Mouse (Mus musculus): Measurements from ENCODE around the gene H2al2a. TPM values are rescaled to one million over a fixed set of nuclear protein-coding genes. Genes with fewer than 3 reads are reported as not detected.

Gene H2al2a
- total RNA-seq, 2 experiments from 2014 or later = not detected

- no peak overlapping the region; the same call in 1 of the 2 replicates for H3K27ac ChIP-seq
- peak overlapping the region; percentile 73 for H3K4me3 ChIP-seq
- peak; percentile 38 to 46 for DNase-seq (ENCODE audit: extremely low spot score in 1 of 2, low spot score in 2 of 2)
- intact Hi-C loops (cut with DNase I) = loop anchor here (2.0 to 10.0 kb wide), 12 partner anchors 36 to 1318 kb away; partner anchors contain the start of genes Bmi1, Dnajc1, Nebl and Spag6
- no peak; the same call in 1 of the 2 replicates for TF ChIP-seq CTCF (IDR thresholded peaks at IDR 0.05)
These were observed 29.6 kb upstream of the H2al2a start for GRCm38 (mm10) chr2:18026116-18026947.

DNA sequence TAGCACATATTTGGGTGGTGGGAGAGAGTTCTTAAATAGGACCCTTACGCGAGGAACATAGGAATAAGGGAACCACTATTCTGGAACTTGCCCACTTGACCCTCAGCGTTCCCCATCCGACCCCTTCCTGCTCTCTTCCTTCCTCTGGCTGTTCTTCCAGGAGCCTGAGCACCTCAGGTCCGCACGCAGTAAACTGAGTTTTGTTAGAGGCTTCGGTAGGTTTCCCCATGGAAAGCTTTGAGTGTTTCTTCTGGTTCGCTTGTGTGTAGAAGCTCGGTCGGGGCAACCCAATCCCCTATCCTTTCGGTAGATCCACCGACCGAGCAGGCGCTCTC is 29.0 kb upstream of the H2al2a start:
- intact Hi-C loops (cut with DNase I) = loop anchor here (2.0 to 10.0 kb wide), 12 partner anchors 37 to 1319 kb away; partner anchors contain the start of genes Bmi1, Dnajc1, Nebl and Spag6
- no peak for TF ChIP-seq CTCF (IDR thresholded peaks at IDR 0.05)
- no peak for DNase-seq (ENCODE audit: extremely low spot score in 1 of 2, low spot score in 2 of 2)
- Histone ChIP-seq H3K27ac (no peak overlapping the region), H3K4me3 (peak overlapping the region; percentile 73)

DNA sequence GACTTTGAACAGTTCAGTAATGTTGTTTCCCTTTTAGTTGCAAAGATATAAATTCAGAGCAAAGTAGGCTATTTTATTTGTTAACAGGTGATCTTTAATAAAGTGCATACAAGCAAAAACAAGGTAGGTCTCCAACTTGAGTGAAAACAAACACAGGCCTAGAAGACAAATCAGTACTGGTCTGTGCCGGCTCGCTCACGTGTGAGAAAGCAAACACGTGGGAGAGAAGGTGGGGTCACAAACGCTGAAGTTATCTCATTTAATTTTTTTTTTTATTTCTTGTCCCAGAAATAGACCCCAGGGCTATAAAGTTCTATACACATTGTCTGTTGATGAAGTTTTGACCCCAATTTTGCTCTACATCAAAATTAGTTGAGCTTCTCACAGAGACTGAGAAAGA is 28.4 kb upstream of the H2al2a start:
- intact Hi-C loops (cut with DNase I) = loop anchor here (5.0 to 10.0 kb wide), 11 partner anchors 37 to 1320 kb away; partner anchors contain the start of genes Bmi1, Dnajc1, Nebl and Spag6
- H3K4me3 ChIP-seq = no peak overlapping the region
- no peak for TF ChIP-seq CTCF (IDR thresholded peaks at IDR 0.05)
- DNase-seq (ENCODE audit: extremely low spot score in 1 of 2, low spot score in 2 of 2) = no peak
- no peak overlapping the region for H3K27ac ChIP-seq

DNA sequence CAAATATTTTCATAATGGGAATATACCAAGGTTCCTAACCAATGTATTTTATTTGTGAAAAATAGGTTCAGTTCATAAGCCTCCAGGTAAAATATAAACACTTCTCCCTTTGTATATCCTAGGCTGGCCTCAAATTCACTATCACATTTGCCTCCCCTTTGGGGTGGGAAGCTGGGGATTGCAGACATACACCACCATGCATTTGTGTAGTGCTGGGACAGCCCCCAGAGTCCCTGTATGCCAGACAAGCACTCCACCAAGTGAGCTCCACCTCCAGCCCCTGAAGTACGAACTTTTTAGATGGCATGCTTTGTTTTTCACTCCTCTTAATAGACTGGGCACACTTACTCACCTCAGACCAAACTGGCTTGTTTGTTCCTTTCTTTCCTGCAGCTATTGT is 26.1 kb upstream of the H2al2a start:
- TF ChIP-seq CTCF (IDR thresholded peaks at IDR 0.05) = no peak
- intact Hi-C loops (cut with DNase I) = loop anchor here (10.0 kb wide), 4 partner anchors 378 to 1322 kb away; no protein-coding TSS in a partner anchor
- Histone ChIP-seq H3K27ac (no peak overlapping the region), H3K4me3 (no peak overlapping the region)
- no peak for DNase-seq (ENCODE audit: extremely low spot score in 1 of 2, low spot score in 2 of 2)

- no peak for DNase-seq (ENCODE audit: extremely low spot score in 1 of 2, low spot score in 2 of 2)
- Histone ChIP-seq H3K27ac (no peak overlapping the region), H3K4me3 (no peak overlapping the region)
- TF ChIP-seq CTCF (IDR thresholded peaks at IDR 0.05) = no peak
- intact Hi-C loops (cut with DNase I) = no loop called here
These were observed 22.4 kb upstream of the H2al2a start for GRCm38 (mm10) chr2:18019122-18019521.

- no peak for TF ChIP-seq CTCF (IDR thresholded peaks at IDR 0.05)
- Histone ChIP-seq H3K27ac (no peak overlapping the region), H3K4me3 (no peak overlapping the region)
- DNase-seq (ENCODE audit: extremely low spot score in 1 of 2, low spot score in 2 of 2) = no peak
- intact Hi-C loops (cut with DNase I) = no loop called here
These were observed 20.6 kb upstream of the H2al2a start for GRCm38 (mm10) chr2:18017321-18017720.

- Histone ChIP-seq H3K27ac (no peak overlapping the region), H3K4me3 (no peak overlapping the region)
- DNase-seq (ENCODE audit: extremely low spot score in 1 of 2, low spot score in 2 of 2) = no peak
- intact Hi-C loops (cut with DNase I) = no loop called here
- TF ChIP-seq CTCF (IDR thresholded peaks at IDR 0.05) = no peak
These were observed 19.9 kb upstream of the H2al2a start for GRCm38 (mm10) chr2:18016639-18017038.

GRCm38 (mm10) chr2:18015581-18015980 is 18.8 kb upstream of the H2al2a start:
- H3K27ac ChIP-seq = no peak overlapping the region
- no peak for TF ChIP-seq CTCF (IDR thresholded peaks at IDR 0.05)
- DNase-seq (ENCODE audit: extremely low spot score in 1 of 2, low spot score in 2 of 2) = no peak
- H3K4me3 ChIP-seq = no peak overlapping the region
- intact Hi-C loops (cut with DNase I) = no loop called here

DNA sequence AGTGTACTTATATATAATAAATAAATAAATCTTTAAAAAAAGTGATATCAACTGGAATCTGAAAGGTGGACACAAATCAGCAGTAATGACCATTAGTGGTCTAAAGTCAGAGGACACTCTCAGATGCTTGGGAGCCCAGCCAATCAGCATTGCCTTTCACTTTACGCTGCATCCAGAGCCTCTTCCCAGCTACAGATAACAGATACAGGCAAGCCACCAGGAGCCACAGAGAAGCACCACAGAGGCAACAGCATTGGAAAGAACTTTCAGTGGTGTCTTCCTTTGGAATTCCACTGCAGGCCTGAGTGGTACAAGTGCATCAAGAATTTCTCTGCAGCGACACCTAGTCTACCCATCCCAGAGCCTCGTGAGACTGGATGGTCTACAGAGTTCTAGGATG is 16.1 kb upstream of the H2al2a start:
- DNase-seq (ENCODE audit: extremely low spot score in 1 of 2, low spot score in 2 of 2) = no peak
- no peak for TF ChIP-seq CTCF (IDR thresholded peaks at IDR 0.05)
- Histone ChIP-seq H3K27ac (no peak overlapping the region), H3K4me3 (no peak overlapping the region)
- intact Hi-C loops (cut with DNase I) = no loop called here

DNA sequence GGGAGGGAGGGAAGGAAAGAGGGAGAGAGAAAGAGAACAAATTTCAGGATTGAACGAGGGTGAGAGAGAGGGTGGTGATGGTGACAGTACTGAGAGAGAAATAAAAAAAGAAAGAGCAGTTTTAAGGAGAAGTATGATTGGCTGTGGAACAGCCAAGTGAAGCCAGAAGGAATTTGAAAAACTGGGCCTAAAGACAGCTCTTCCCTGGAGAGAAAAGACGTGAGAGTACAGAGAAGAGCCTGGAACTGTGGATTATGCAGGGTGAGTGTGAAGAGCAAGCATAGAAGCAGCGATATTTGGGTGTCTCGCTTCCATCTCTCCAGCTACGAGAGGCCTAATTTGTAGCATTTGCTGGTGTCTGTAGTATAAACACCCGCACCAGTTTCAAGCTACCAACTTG is 14.5 kb upstream of the H2al2a start:
- no peak for TF ChIP-seq CTCF (IDR thresholded peaks at IDR 0.05)
- no peak for DNase-seq (ENCODE audit: extremely low spot score in 1 of 2, low spot score in 2 of 2)
- H3K27ac ChIP-seq = no peak overlapping the region
- H3K4me3 ChIP-seq = no peak overlapping the region
- intact Hi-C loops (cut with DNase I) = no loop called here

- DNase-seq (ENCODE audit: extremely low spot score in 1 of 2, low spot score in 2 of 2) = peak; percentile 12 to 23
- intact Hi-C loops (cut with DNase I) = no loop called here
- no peak for TF ChIP-seq CTCF (IDR thresholded peaks at IDR 0.05)
- Histone ChIP-seq H3K4me3 (no peak overlapping the region), H3K27ac (no peak overlapping the region)
These were observed 8.4 kb upstream of the H2al2a start for GRCm38 (mm10) chr2:18005137-18005536.

- DNase-seq (ENCODE audit: extremely low spot score in 1 of 2, low spot score in 2 of 2) = no peak
- intact Hi-C loops (cut with DNase I) = no loop called here
- no peak overlapping the region for H3K27ac ChIP-seq
- no peak for TF ChIP-seq CTCF (IDR thresholded peaks at IDR 0.05)
- H3K4me3 ChIP-seq = no peak overlapping the region
These were observed 7.5 kb upstream of the H2al2a start for GRCm38 (mm10) chr2:18004286-18004685.

DNA sequence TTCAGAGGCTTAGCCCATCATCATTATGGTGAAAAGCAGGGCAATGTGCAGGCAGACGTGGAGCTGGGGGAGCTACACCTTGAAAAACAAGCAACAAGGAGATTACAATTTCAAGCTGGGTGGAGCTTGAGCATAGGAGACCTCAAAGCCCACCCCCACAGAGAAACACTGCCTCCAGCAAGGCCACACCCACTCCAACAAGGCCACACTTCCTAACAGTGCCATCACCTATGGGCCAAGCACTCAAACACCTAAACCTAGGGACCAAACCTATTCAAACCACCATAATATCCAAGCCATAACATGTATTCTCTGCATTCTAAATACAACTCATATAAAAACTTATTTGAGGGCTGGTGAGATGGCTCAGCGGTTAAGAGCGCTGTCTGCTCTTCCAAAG is 5.5 kb upstream of the H2al2a start:
- no peak for TF ChIP-seq CTCF (IDR thresholded peaks at IDR 0.05)
- no peak overlapping the region for H3K27ac ChIP-seq
- intact Hi-C loops (cut with DNase I) = no loop called here
- DNase-seq (ENCODE audit: extremely low spot score in 1 of 2, low spot score in 2 of 2) = no peak
- no peak overlapping the region for H3K4me3 ChIP-seq
